Mouse (Mus musculus) erythroblast, embryonic 14.5 days (primary cell): ENCODE measurements around the gene Vps29.

Source experiments
- GATA1 ChIP-seq: IDR thresholded peaks from 2 replicates; pipeline ENCODE4 v1.6.1; 2012; ENCODE audit warnings: low read length, inconsistent platforms, mixed read lengths
- TAL1 ChIP-seq: IDR thresholded peaks from 3 replicates; pipeline ENCODE4 v1.6.1; 2012; ENCODE audit warnings: low read length, inconsistent platforms, mixed read lengths

- TF ChIP-seq GATA1 (no peak), TAL1 (no peak)
Observed at GRCm38 (mm10) chr5:122390671-122391070, 36.5 kb downstream of the Vps29 start.
